21 mouse cellular contexts compared by ENCODE assay signal in genomic region chr12:76790446-76791084, GRCm38 (mm10). TPM values are rescaled to one million over a fixed set of nuclear protein-coding genes. Genes with fewer than 3 reads are reported as not detected.
A peak's percentile ranks its signal among the peaks of the same experiment; 100 is the strongest.
DNase-seq lines count a peak whose midpoint lies in the region; ATAC-seq and TF ChIP-seq lines count a peak whose summit lies in the region.
"Had no signal": no experiment of that assay in that cellular context is flagged by ENCODE, and none has a peak within 500 bp of the region (broad histone marks: within the 10 kb centered on the region; RNA-seq: fewer than 3 reads in every experiment).

No protein-coding gene starts in this region.

- TF ChIP-seq POLR2A in kidney, adult 2 months (IDR thresholded peaks at IDR 0.05; ENCODE audit: low read depth, low read length): no peak

- H3K4me2 ChIP-seq in heart, postnatal 0 days (ENCODE audit: low read depth, low read length): peak overlapping the region; percentile 6; the same call in 1 of the 2 replicates
- H3K4me2 ChIP-seq in lung, embryonic 16.5 days (ENCODE audit: low read depth, low read length): no peak overlapping the region; the same call in 1 of the 2 replicates
- H3K4me2 ChIP-seq: neural tube, embryonic 15.5 days had no signal

- DNase-seq in frontal cortex, postnatal 14 days (ENCODE audit: low spot score in 2 of 2): no peak
- DNase-seq in heart, postnatal 0 days (ENCODE audit: low spot score): peak; percentile 87
- DNase-seq in heart, postnatal 36 days: no peak
- no peak for DNase-seq in lung, postnatal 25 days (ENCODE audit: low spot score)
- no peak for DNase-seq in kidney, adult 2 months
- DNase-seq: adrenal gland, postnatal 14 days; gastrocnemius, postnatal 10 days; midbrain, embryonic 14.5 days; right cerebral cortex, postnatal 25 days; thymus, postnatal 36 days had no signal

- TF ChIP-seq EP300 in heart, postnatal 0 days (IDR thresholded peaks at IDR 0.05; ENCODE audit: low read depth): no peak

- H3K27ac ChIP-seq in heart, postnatal 0 days (ENCODE audit: low read depth): peak overlapping the region; percentile 74
- peak overlapping the region; percentile 4; the same call in 1 of the 2 replicates for H3K27ac ChIP-seq in lung, embryonic 16.5 days (ENCODE audit: low read length)
- H3K27ac ChIP-seq in kidney, adult 2 months (ENCODE audit: insufficient read depth, low read depth, low read length): no peak overlapping the region
- H3K27ac ChIP-seq: hindbrain, embryonic 10.5 days; kidney, postnatal 0 days; limb, embryonic 10.5 days; liver, embryonic 14.5 days; neural tube, embryonic 15.5 days had no signal

- WGBS in heart, postnatal 0 days: 12% methylated on average over 8 of the region's 8 CpGs
- WGBS in lung, embryonic 16.5 days: 4% methylated on average over 8 of the region's 8 CpGs
- WGBS in kidney, adult 2 months: 50% methylated on average over 8 of the region's 8 CpGs

- intact Hi-C loops in heart, postnatal 36 days (cut with DNase I): no loop called here

- no peak overlapping the region for H3K9ac ChIP-seq in heart, postnatal 0 days (replicated peaks; ENCODE audit: low read depth, low read length)
- no peak overlapping the region for H3K9ac ChIP-seq in lung, embryonic 16.5 days (ENCODE audit: low read length)
- H3K9ac ChIP-seq: liver, embryonic 14.5 days; neural tube, embryonic 15.5 days had no signal

- no peaks in the 10 kb centered on the region for H3K36me3 ChIP-seq in heart, postnatal 0 days (replicated peaks; ENCODE audit: control insufficient read depth, insufficient read depth, low read length)
- H3K36me3 ChIP-seq in lung, embryonic 16.5 days (ENCODE audit: control insufficient read depth, insufficient read depth, low read length): no peaks in the 10 kb centered on the region
- H3K36me3 ChIP-seq in kidney, adult 2 months (ENCODE audit: control insufficient read depth, insufficient read depth, low read length): no peaks in the 10 kb centered on the region
- H3K36me3 ChIP-seq: hindbrain, embryonic 10.5 days; limb, embryonic 10.5 days; neural tube, embryonic 15.5 days had no signal

- ATAC-seq in frontal cortex, adult (ENCODE audit: low TSS enrichment): peak; percentile 74
- ATAC-seq in heart, postnatal 0 days (ENCODE audit: insufficient read depth, low read depth): peak; percentile 91
- ATAC-seq in lung, embryonic 16.5 days (ENCODE audit: low read depth): peak; percentile 69
- ATAC-seq: inflammation-experienced regulatory T-cells, adult 6 months had no signal

- no peaks in the 10 kb centered on the region for H3K27me3 ChIP-seq in heart, postnatal 0 days (ENCODE audit: control insufficient read depth, insufficient read depth, low read length)
- no peaks in the 10 kb centered on the region for H3K27me3 ChIP-seq in lung, embryonic 16.5 days (ENCODE audit: control insufficient read depth, insufficient read depth, low read depth, low read length)
- H3K27me3 ChIP-seq in kidney, adult 2 months (replicated peaks; ENCODE audit: control insufficient read depth, insufficient read depth, low read length): no peaks in the 10 kb centered on the region
- H3K27me3 ChIP-seq: neural tube, embryonic 15.5 days had no signal

- peaks cover 28% of the 10 kb centered on the region for H3K4me1 ChIP-seq in heart, postnatal 0 days (ENCODE audit: control insufficient read depth, insufficient read depth)
- peaks cover 12% of the 10 kb centered on the region for H3K4me1 ChIP-seq in lung, embryonic 16.5 days (replicated peaks; ENCODE audit: control insufficient read depth, insufficient read depth, low read length)
- no peaks in the 10 kb centered on the region for H3K4me1 ChIP-seq in kidney, adult 2 months (ENCODE audit: control insufficient read depth, insufficient read depth, low read length)
- H3K4me1 ChIP-seq: hindbrain, embryonic 10.5 days; limb, embryonic 10.5 days; neural tube, embryonic 15.5 days had no signal

- H3K9me3 ChIP-seq in heart, postnatal 0 days (replicated peaks; ENCODE audit: control insufficient read depth, low read length): no peaks in the 10 kb centered on the region
- no peaks in the 10 kb centered on the region for H3K9me3 ChIP-seq in lung, embryonic 16.5 days (ENCODE audit: control insufficient read depth, low read length)
- H3K9me3 ChIP-seq: hindbrain, embryonic 10.5 days; limb, embryonic 10.5 days; neural tube, embryonic 15.5 days had no signal

- no peak for TF ChIP-seq CTCF in heart, postnatal 0 days (IDR thresholded peaks at IDR 0.05; ENCODE audit: low read depth)
- no peak for TF ChIP-seq CTCF in kidney, adult 2 months (conservative IDR thresholded peaks at IDR 0.05; ENCODE audit: insufficient read depth, insufficient read length, low read depth, low read length)

- no peak overlapping the region for H3K4me3 ChIP-seq in heart, postnatal 0 days (ENCODE audit: low read depth, low read length)
- no peak overlapping the region for H3K4me3 ChIP-seq in lung, embryonic 16.5 days (ENCODE audit: low read length)
- no peak overlapping the region for H3K4me3 ChIP-seq in kidney, adult 2 months (ENCODE audit: insufficient read depth, low read depth, low read length)
- H3K4me3 ChIP-seq: erythroblast, embryonic 14.5 days; hindbrain, embryonic 10.5 days; limb, embryonic 10.5 days; myocyte; neural tube, embryonic 15.5 days had no signal

RNA-seq across cellular contexts. Expression of gene Gpx2, which starts 4.8 kb away (rescaled TPM):
- total RNA-seq in heart, postnatal 0 days (2014; rRNA removed; ENCODE audit: low replicate concordance): not detected in 2 replicates
- polyA plus RNA-seq in heart, postnatal 0 days (2015; fragmentation: Nextera tagmentation; extraction: Ambion mirVana): 0.49 TPM in 1 of 2 replicates, not detected in the other
- total RNA-seq in heart, postnatal 36 days (2021): not detected
- polyA plus RNA-seq in lung, embryonic 16.5 days (2015; fragmentation: Nextera tagmentation; extraction: Ambion mirVana): 11.0 and 11.5 TPM in 2 replicates
- 0.08 and 0.33 TPM in 2 replicates for polyA plus RNA-seq in kidney, adult 2 months (2012; rRNA removed)
- total RNA-seq: adrenal gland, postnatal 14 days; common myeloid progenitor, adult 5-6 weeks; gastrocnemius, postnatal 10 days had no signal
- polyA plus RNA-seq: erythroblast, embryonic 14.5 days; hindbrain, embryonic 10.5 days; inflammation-experienced regulatory T-cells, adult 6 months; midbrain, embryonic 14.5 days; myocyte had no signal

RNA-seq across cellular contexts. Expression of gene Fntb, which starts 25.2 kb away (rescaled TPM):
- 15.1 and 20.0 TPM in 2 replicates for total RNA-seq in heart, postnatal 0 days (2014; rRNA removed; ENCODE audit: low replicate concordance)
- 13.0 and 13.2 TPM in 2 replicates for polyA plus RNA-seq in heart, postnatal 0 days (2015; fragmentation: Nextera tagmentation; extraction: Ambion mirVana)
- 10 to 100 TPM; 13.3 to 14.5 TPM for total RNA-seq in heart, postnatal 36 days (2021)
- polyA plus RNA-seq in lung, embryonic 16.5 days (2015; fragmentation: Nextera tagmentation; extraction: Ambion mirVana): 39.0 and 40.4 TPM in 2 replicates
- 13.2 TPM in 2 replicates for polyA plus RNA-seq in kidney, adult 2 months (2012; rRNA removed)

RNA-seq across cellular contexts. Expression of gene Churc1, which starts 25.2 kb away (rescaled TPM):
- total RNA-seq in heart, postnatal 0 days (2014; rRNA removed; ENCODE audit: low replicate concordance): 131 and 172 TPM in 2 replicates
- 307 TPM in 2 replicates for polyA plus RNA-seq in heart, postnatal 0 days (2015; fragmentation: Nextera tagmentation; extraction: Ambion mirVana)
- 10 to 100 TPM; 84.7 to 89.3 TPM for total RNA-seq in heart, postnatal 36 days (2021)
- polyA plus RNA-seq in lung, embryonic 16.5 days (2015; fragmentation: Nextera tagmentation; extraction: Ambion mirVana): 130 and 147 TPM in 2 replicates
- 71.3 and 105 TPM in 2 replicates for polyA plus RNA-seq in kidney, adult 2 months (2012; rRNA removed)

RNA-seq across cellular contexts. Expression of gene Rab15, which starts 32.1 kb away (rescaled TPM):
- 1.1 and 10.3 TPM in 2 replicates for total RNA-seq in heart, postnatal 0 days (2014; rRNA removed; ENCODE audit: low replicate concordance)
- 1.6 and 1.7 TPM in 2 replicates for polyA plus RNA-seq in heart, postnatal 0 days (2015; fragmentation: Nextera tagmentation; extraction: Ambion mirVana)
- under 1 TPM; 0.86 to 0.92 TPM for total RNA-seq in heart, postnatal 36 days (2021)
- 34.8 and 35.8 TPM in 2 replicates for polyA plus RNA-seq in lung, embryonic 16.5 days (2015; fragmentation: Nextera tagmentation; extraction: Ambion mirVana)
- polyA plus RNA-seq in kidney, adult 2 months (2012; rRNA removed): 4.4 and 4.7 TPM in 2 replicates
- total RNA-seq: common myeloid progenitor, adult 5-6 weeks had no signal
- polyA plus RNA-seq: erythroblast, embryonic 14.5 days; inflammation-experienced regulatory T-cells, adult 6 months had no signal
